Mouse (Mus musculus): ENCODE data around the gene Tc2n. TPM values are rescaled to one million over a fixed set of nuclear protein-coding genes. Genes with fewer than 3 reads are reported as not detected.
"Not testable (repeated sequence)": the region's sequence is repeated elsewhere in the genome, so short reads cannot be mapped to it uniquely, and the experiment has no call there.

The Tc2n gene
- polyA plus RNA-seq, 1 experiment from 2014 or later: 0.58 TPM

- Histone ChIP-seq H3K4me2 (ENCODE audit: low read length) (no peak overlapping the region), H3K9ac (ENCODE audit: low read depth, low read length) (no peak overlapping the region), H3K9me3 (replicated peaks; ENCODE audit: control insufficient read depth, low read length, poor library complexity, severe bottlenecking) (no peaks in the 10 kb centered on the region), H3K27me3 (ENCODE audit: control insufficient read depth, insufficient read depth, low read depth, low read length) (no peaks in the 10 kb centered on the region), H3K36me3 (ENCODE audit: control insufficient read depth, insufficient read depth, low read length) (no peaks in the 10 kb centered on the region), H3K27ac (ENCODE audit: low read length) (no peak overlapping the region), H3K4me3 (ENCODE audit: low read depth, low read length) (no peak overlapping the region), H3K4me1 (ENCODE audit: control insufficient read depth, insufficient read depth, low read length) (no peaks in the 10 kb centered on the region)
- WGBS: 41% methylated on average over 2 of the region's 2 CpGs
- ATAC-seq: no peak
These were observed 24.1 kb upstream of the Tc2n start for GRCm38 (mm10) chr12:101742375-101742774.

DNA sequence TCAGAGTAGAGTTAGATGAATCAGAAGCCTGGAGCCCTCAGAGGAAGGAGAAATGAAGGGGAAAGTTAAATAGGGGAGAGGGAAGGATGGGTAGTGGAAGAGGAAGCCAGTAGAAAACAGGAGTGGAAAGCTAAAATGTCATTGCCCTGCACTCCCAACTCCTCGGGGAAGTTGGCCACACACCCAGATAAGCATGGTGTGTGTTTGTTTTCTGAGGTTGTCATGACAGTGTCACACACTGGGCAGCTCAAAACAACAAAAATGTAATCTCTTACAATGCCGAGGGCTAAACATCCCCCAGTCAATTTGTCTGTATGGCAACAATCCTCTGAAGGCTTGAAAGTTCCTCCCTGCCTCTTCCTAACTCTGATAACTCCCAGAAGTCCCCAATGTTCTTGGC lies 22.2 kb upstream of the Tc2n start:
- no peak overlapping the region for H3K27ac ChIP-seq (ENCODE audit: low read length)
- no peak overlapping the region for H3K9ac ChIP-seq (ENCODE audit: low read depth, low read length)
- H3K36me3 ChIP-seq (ENCODE audit: control insufficient read depth, insufficient read depth, low read length): no peaks in the 10 kb centered on the region
- no peak for ATAC-seq
- H3K9me3 ChIP-seq (replicated peaks; ENCODE audit: control insufficient read depth, low read length, poor library complexity, severe bottlenecking): no peaks in the 10 kb centered on the region
- H3K4me1 ChIP-seq (ENCODE audit: control insufficient read depth, insufficient read depth, low read length): no peaks in the 10 kb centered on the region
- WGBS: 55% methylated on average over 2 of the region's 2 CpGs
- no peaks in the 10 kb centered on the region for H3K27me3 ChIP-seq (ENCODE audit: control insufficient read depth, insufficient read depth, low read depth, low read length)
- no peak overlapping the region for H3K4me3 ChIP-seq (ENCODE audit: low read depth, low read length)
- no peak overlapping the region for H3K4me2 ChIP-seq (ENCODE audit: low read length)

GRCm38 (mm10) chr12:101740045-101740444 lies 21.7 kb upstream of the Tc2n start:
- no peaks in the 10 kb centered on the region for H3K27me3 ChIP-seq (ENCODE audit: control insufficient read depth, insufficient read depth, low read depth, low read length)
- no peak overlapping the region for H3K4me2 ChIP-seq (ENCODE audit: low read length)
- no peaks in the 10 kb centered on the region for H3K36me3 ChIP-seq (ENCODE audit: control insufficient read depth, insufficient read depth, low read length)
- no peak overlapping the region for H3K4me3 ChIP-seq (ENCODE audit: low read depth, low read length)
- no peaks in the 10 kb centered on the region for H3K4me1 ChIP-seq (ENCODE audit: control insufficient read depth, insufficient read depth, low read length)
- no peaks in the 10 kb centered on the region for H3K9me3 ChIP-seq (replicated peaks; ENCODE audit: control insufficient read depth, low read length, poor library complexity, severe bottlenecking)
- ATAC-seq: no peak
- H3K27ac ChIP-seq (ENCODE audit: low read length): no peak overlapping the region
- 71% methylated on average over 2 of the region's 2 CpGs for WGBS
- no peak overlapping the region for H3K9ac ChIP-seq (ENCODE audit: low read depth, low read length)

GRCm38 (mm10) chr12:101718755-101719150 lies 430 bp upstream of the Tc2n start:
- WGBS: 0% methylated on average over 9 of the region's 9 CpGs
- peak; percentile 89 for ATAC-seq

GRCm38 (mm10) chr12:101699176-101699575 lies 19.1 kb downstream of the Tc2n start:
- Histone ChIP-seq H3K4me3 (ENCODE audit: low read depth, low read length) (no peak overlapping the region), H3K9me3 (replicated peaks; ENCODE audit: control insufficient read depth, low read length, poor library complexity, severe bottlenecking) (no peaks in the 10 kb centered on the region), H3K4me2 (ENCODE audit: low read length) (no peak overlapping the region), H3K27me3 (ENCODE audit: control insufficient read depth, insufficient read depth, low read depth, low read length) (no peaks in the 10 kb centered on the region), H3K27ac (ENCODE audit: low read length) (no peak overlapping the region), H3K9ac (ENCODE audit: low read depth, low read length) (no peak overlapping the region), H3K36me3 (ENCODE audit: control insufficient read depth, insufficient read depth, low read length) (no peaks in the 10 kb centered on the region), H3K4me1 (ENCODE audit: control insufficient read depth, insufficient read depth, low read length) (no peaks in the 10 kb centered on the region)
- WGBS: 82% methylated on average over 3 of the region's 3 CpGs
- ATAC-seq: no peak

More at GRCm38 (mm10) chr12:101718755-101719150, 430 bp upstream of the Tc2n start:
- Histone ChIP-seq H3K36me3 (ENCODE audit: control insufficient read depth, insufficient read depth, low read length) (no peaks in the 10 kb centered on the region), H3K4me3 (ENCODE audit: low read depth, low read length) (peak overlapping the region; percentile 79), H3K27me3 (ENCODE audit: control insufficient read depth, insufficient read depth, low read depth, low read length) (no peaks in the 10 kb centered on the region; the same call in 1 of the 2 replicates), H3K4me1 (ENCODE audit: control insufficient read depth, insufficient read depth, low read length) (no peaks in the 10 kb centered on the region; the same call in 1 of the 2 replicates), H3K9me3 (replicated peaks; ENCODE audit: control insufficient read depth, low read length, poor library complexity, severe bottlenecking) (no peaks in the 10 kb centered on the region), H3K9ac (ENCODE audit: low read depth, low read length) (peak overlapping the region; percentile 77), H3K4me2 (ENCODE audit: low read length) (peak overlapping the region; percentile 96), H3K27ac (ENCODE audit: low read length) (no peak overlapping the region)

DNA sequence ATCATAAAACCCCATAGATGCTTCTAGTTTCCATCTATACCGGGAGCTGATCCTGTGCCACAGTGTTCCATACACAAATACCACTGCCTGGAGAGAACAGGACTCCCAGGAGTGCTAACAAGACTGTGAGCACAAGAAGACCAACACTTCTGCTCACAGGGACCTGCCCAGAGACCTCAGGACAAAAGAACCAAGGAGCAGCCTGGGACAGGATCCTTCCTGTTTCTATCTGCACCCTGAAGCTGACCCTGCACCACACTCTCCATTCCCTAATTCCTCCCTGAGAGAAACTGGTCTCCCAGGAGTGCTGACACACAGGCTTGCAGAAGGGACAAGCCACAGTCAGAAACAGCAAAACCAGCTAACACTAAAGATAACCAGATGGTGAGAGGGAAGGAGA lies 21.8 kb downstream of the Tc2n start:
- Histone ChIP-seq H3K9me3 (replicated peaks; ENCODE audit: control insufficient read depth, low read length, poor library complexity, severe bottlenecking) (no peaks in the 10 kb centered on the region), H3K36me3 (ENCODE audit: control insufficient read depth, insufficient read depth, low read length) (no peaks in the 10 kb centered on the region), H3K27ac (ENCODE audit: low read length) (no peak overlapping the region), H3K4me3 (ENCODE audit: low read depth, low read length) (no peak overlapping the region), H3K4me1 (ENCODE audit: control insufficient read depth, insufficient read depth, low read length) (no peaks in the 10 kb centered on the region), H3K27me3 (ENCODE audit: control insufficient read depth, insufficient read depth, low read depth, low read length) (no peaks in the 10 kb centered on the region), H3K4me2 (ENCODE audit: low read length) (no peak overlapping the region), H3K9ac (ENCODE audit: low read depth, low read length) (no peak overlapping the region)
- 71% methylated on average over 1 of the region's 1 CpGs for WGBS
- no peak for ATAC-seq

DNA sequence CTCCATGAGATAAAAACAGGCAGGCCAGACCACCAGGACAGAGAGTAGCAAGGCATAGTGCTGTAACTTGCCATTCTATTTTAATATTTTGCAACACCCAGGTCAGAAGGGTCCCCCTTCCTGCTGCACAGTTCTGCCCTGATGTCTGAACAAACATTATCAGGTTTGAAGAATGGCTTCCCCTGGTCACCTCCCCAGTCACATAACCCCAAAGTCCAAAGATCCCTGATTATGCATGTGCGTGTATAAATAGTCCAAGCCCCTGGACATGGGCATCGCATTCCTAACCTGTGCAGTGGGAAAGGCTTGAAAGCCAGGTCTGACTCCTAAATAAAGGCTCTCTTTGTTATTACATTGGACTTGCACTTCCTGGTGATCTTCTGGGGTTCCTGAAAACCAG lies 37.8 kb downstream of the Tc2n start:
- H3K4me2 ChIP-seq (ENCODE audit: low read length): no peak overlapping the region
- ATAC-seq: no peak
- H3K27me3 ChIP-seq (ENCODE audit: control insufficient read depth, insufficient read depth, low read depth, low read length): no peaks in the 10 kb centered on the region
- H3K36me3 ChIP-seq (ENCODE audit: control insufficient read depth, insufficient read depth, low read length): no peaks in the 10 kb centered on the region
- no peak overlapping the region for H3K27ac ChIP-seq (ENCODE audit: low read length)
- H3K9ac ChIP-seq (ENCODE audit: low read depth, low read length): no peak overlapping the region
- H3K9me3 ChIP-seq (replicated peaks; ENCODE audit: control insufficient read depth, low read length, poor library complexity, severe bottlenecking): no peaks in the 10 kb centered on the region
- no peak overlapping the region for H3K4me3 ChIP-seq (ENCODE audit: low read depth, low read length)
- H3K4me1 ChIP-seq (ENCODE audit: control insufficient read depth, insufficient read depth, low read length): no peaks in the 10 kb centered on the region
- 87% methylated on average over 2 of the region's 2 CpGs for whole genome bisulfite sequencing

DNA sequence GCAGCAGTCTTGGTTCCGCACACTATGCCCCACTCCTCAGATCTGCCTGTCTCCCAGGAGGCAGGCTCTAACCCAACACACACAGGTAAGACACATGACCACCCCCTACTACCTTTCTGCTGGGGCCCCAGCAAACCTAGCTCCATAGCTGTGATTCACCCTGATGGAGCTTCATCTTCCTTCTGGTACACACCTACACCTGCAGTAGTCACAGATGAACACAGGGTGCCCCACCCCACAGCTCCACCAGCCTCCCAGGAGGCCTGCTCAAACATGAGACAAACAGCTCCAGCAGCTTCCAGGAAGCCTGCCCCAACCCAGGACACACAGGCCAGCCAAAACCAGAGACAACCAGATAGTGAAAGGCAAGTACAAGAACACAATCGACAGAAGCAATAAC lies 50.8 kb downstream of the Tc2n start:
- H3K27ac ChIP-seq (ENCODE audit: low read length): no peak overlapping the region
- no peak for ATAC-seq
- no peak overlapping the region for H3K4me2 ChIP-seq (ENCODE audit: low read length)
- no peaks in the 10 kb centered on the region for H3K4me1 ChIP-seq (ENCODE audit: control insufficient read depth, insufficient read depth, low read length)
- 98% methylated on average over 2 of the region's 2 CpGs for whole genome bisulfite sequencing
- no peaks in the 10 kb centered on the region for H3K9me3 ChIP-seq (replicated peaks; ENCODE audit: control insufficient read depth, low read length, poor library complexity, severe bottlenecking)
- H3K27me3 ChIP-seq (ENCODE audit: control insufficient read depth, insufficient read depth, low read depth, low read length): no peaks in the 10 kb centered on the region
- no peak overlapping the region for H3K9ac ChIP-seq (ENCODE audit: low read depth, low read length)
- no peaks in the 10 kb centered on the region for H3K36me3 ChIP-seq (ENCODE audit: control insufficient read depth, insufficient read depth, low read length)
- no peak overlapping the region for H3K4me3 ChIP-seq (ENCODE audit: low read depth, low read length)

DNA sequence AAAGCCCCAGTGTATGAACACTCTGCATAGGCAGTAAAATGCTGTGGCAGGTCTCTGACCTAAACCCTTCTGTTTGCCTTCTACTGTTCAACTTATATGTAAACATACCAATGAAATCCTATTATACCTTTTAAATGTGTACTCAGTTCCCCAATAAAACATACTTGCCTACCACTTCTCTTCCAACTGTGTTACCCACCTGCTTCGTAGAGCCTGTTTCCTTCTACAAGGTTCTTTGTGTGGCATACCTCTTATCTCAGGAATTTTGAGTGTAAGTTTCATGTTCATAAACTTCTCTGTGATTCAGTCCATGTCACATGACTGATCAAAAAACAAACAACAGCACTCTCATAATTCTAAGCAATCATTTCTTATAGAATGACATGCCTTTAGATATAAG lies 85.2 kb downstream of the Tc2n start:
- Histone ChIP-seq H3K27me3 (ENCODE audit: control insufficient read depth, insufficient read depth, low read depth, low read length) (no peaks in the 10 kb centered on the region), H3K4me3 (ENCODE audit: low read depth, low read length) (no peak overlapping the region), H3K4me1 (ENCODE audit: control insufficient read depth, insufficient read depth, low read length) (no peaks in the 10 kb centered on the region), H3K9ac (ENCODE audit: low read depth, low read length) (no peak overlapping the region), H3K4me2 (ENCODE audit: low read length) (no peak overlapping the region), H3K36me3 (ENCODE audit: control insufficient read depth, insufficient read depth, low read length) (no peaks in the 10 kb centered on the region), H3K9me3 (replicated peaks; ENCODE audit: control insufficient read depth, low read length, poor library complexity, severe bottlenecking) (no peaks in the 10 kb centered on the region), H3K27ac (ENCODE audit: low read length) (no peak overlapping the region)
- WGBS: 94% methylated on average over 1 of the region's 1 CpGs
- ATAC-seq: no peak

- not testable (repeated sequence) for H3K27me3 ChIP-seq (ENCODE audit: control insufficient read depth, insufficient read depth, low read depth, low read length); H3K4me3 ChIP-seq (ENCODE audit: low read depth, low read length); H3K4me1 ChIP-seq (ENCODE audit: control insufficient read depth, insufficient read depth, low read length); H3K4me2 ChIP-seq (ENCODE audit: low read length); H3K36me3 ChIP-seq (ENCODE audit: control insufficient read depth, insufficient read depth, low read length); H3K9me3 ChIP-seq (replicated peaks; ENCODE audit: control insufficient read depth, low read length, poor library complexity, severe bottlenecking); ATAC-seq; H3K27ac ChIP-seq (ENCODE audit: low read length); H3K9ac ChIP-seq (ENCODE audit: low read depth, low read length)
These were observed 111.7 kb downstream of the Tc2n start for GRCm38 (mm10) chr12:101606622-101607021.
